Mouse (Mus musculus): ENCODE measurements at regions not wholly inside any gene's neighbourhood (a gene's known extent, or its start where the extent isn't known, plus 50 kb on each side); places are given as distances from the start of the nearest gene placed in this dataset.

GRCm38 (mm10) chr9:26652920-26653319 is 80.6 kb upstream of the B3gat1 start:
- TF ChIP-seq MAX (IDR thresholded peaks at IDR 0.05): no peak
- no peak for TF ChIP-seq CTCF (IDR thresholded peaks at IDR 0.05; ENCODE audit: control insufficient read depth, insufficient read depth, insufficient read length)
- no peak for TF ChIP-seq USF1 (IDR thresholded peaks at IDR 0.05; ENCODE audit: low read depth)
- no peak for TF ChIP-seq CEBPB (IDR thresholded peaks at IDR 0.05; ENCODE audit: low read depth)

Measured in C2C12 (cell line).